Mouse (Mus musculus) ES-CJ7 (cell line): ENCODE data around the gene Mmrn2.

Source experiments
- DNase-seq: peaks from one replicate; pipeline ENCODE4 v3.0.0; 2011; ENCODE audit warnings: low read depth, low spot score

Gene Mmrn2

DNA sequence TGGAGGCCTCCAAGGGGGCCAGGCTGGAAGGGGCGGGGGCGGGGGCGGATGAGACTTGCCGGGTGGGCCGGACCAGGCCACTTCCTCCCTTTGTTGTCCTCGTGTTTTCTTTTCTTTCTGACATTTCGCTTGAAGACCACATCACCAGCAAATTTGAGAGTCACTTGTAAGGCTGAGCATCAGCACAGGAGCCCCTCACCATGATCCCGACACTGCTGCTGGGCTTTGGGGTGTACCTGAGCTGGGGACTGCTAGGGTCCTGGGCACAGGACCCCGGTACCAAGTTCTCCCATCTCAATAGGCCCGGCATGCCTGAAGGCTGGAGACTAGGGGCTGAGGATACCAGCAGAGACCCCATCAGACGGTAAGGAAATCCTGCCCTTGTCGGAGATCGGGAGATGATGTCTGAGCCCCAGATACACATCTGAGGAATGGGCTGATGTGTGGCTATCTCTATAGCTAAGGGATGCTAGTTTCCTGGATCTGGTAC lies at the start of gene Mmrn2:
Gene Mmrn2 (plus strand): TSS at position 51 of the 490 bp plus-strand sequence.
- no peak for DNase-seq

DNA sequence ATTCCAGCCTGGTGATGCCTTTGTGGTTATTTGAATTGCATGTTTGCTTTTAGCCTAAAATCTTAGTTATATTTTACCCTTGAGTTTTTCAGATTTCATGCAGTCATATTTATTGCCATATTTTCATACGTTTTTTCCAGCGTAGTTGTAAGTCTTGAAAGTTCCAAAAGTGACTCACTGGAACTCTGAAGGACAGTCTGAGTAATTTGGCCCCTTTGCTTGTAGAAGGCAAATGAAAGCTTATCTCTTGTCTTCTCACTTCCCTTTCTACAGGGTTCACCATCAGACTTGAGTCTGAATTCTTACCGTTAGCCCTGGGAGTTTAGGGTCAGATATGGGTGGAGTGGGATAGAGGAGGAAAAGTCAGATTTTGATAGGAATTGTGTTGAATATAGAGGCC lies 48.7 kb upstream of the Mmrn2 start:
- DNase-seq: no peak

DNA sequence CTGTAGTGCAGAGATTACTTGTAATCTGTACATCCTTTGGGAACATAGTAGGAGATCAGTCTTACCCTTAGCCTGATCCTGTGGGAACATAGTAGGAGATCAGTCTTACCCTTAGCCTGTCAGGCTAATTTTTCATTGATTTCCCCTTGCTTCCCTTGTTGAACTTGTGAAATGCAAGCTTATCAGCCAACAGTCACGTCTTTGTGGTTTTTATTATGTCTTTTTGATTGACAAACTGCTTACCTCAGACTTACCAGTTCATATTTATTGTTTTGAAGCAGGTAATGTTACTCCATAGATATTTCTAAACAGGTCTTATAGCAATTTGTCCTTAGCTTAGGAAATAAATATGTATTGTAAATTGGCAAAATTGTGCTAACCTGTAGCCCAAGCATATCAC lies 47.6 kb upstream of the Mmrn2 start:
- DNase-seq: no peak

DNA sequence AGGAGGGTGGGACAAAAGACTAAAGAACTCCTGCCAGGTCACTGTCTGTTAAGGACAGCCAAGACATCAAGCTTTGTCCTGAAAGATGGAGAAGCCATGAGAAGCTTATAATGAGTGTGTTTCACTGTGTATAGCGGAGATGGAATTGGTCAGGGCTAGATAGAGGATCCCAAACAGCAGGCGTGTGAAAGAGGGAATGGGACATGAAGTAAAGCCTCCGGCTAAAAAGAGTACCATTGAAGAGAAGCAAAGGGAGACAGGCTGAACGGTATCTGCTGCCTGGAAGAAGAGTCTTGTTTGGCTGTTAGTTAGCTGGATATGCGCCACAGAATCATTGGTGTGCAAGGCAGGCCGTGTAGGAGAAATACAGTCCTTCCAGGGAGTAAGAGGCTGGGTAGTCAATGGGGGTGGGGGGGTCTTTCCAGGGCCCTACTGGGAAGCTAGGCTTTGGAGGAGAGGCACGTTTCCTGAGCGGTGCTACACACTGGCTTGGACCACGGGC lies 44.6 kb upstream of the Mmrn2 start:
- no peak for DNase-seq

DNA sequence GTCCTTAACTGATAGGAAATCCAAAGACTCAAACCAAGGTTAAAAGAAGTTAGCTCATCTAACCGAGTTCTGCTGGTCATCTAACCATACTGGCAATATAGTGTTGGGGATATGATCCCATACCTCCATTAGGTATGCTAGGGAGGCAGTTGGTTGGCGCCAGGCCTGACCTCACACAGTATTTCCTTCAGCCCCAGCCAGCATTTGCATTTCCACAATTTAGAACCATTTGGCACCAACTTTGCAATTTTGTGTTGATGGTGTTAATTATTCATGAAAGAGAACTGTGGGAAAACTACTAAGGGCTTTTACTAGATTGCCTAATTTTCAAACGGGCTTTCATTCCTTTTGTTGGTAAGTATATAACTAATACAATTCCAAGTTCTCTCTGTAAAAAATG lies 43.4 kb upstream of the Mmrn2 start:
- DNase-seq: no peak

DNA sequence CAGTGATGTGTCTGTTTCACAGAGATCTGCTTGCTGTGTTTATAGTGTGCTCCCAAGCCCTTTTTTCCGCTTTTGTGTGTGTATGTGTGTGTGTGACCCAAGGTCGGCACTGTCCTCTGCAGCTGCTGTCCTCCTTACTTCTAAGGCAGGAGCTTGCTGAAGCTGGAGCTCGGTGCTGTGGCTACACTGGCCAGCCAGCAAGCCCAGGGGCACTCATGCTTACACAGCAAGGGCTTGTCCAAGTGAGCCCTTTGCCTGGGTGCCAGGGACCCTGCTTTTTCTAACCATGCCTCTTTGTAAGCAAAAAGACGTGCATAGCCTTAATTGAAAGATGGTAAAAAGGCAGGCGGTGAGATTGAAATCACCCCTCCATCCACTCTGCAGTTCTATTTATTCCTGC lies 42.8 kb upstream of the Mmrn2 start:
- DNase-seq: no peak

DNA sequence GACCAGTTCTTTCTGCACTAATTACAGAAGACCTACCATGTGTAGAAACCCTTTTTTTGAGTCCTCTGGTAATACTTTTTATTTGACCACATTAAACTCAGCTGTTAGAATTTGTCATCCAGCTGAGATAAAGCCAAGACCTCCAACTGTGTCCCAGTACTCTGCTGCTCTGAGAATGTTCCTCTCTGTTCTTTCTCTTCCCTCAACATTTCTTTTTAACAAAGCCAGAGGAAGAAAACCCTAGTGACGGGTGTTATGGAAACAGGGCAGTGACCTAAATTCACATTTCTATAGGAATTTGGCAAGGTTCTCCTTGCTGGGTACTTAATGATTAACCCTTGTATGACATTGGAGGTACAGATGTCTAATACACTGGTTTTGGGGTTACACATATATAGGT lies 35.8 kb upstream of the Mmrn2 start:
- no peak for DNase-seq

DNA sequence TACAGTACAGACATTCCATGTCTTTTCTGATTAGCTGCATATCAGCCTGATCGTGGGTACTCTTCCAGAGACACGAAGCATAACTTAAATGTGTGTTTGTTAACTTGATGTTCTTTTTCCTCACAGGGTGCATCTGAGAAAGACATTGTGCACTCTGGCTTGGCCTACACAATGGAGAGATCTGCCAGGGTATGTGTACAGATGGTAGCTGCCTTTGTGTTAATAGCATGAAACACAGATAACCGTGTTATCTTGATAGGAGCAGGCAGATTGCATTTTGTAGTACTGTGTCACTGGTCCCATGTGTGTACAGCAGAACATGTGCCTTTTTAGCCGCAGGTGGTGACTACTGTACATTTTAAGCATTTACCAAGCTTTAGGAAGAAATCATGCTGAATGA lies 33.3 kb upstream of the Mmrn2 start:
- no peak for DNase-seq

DNA sequence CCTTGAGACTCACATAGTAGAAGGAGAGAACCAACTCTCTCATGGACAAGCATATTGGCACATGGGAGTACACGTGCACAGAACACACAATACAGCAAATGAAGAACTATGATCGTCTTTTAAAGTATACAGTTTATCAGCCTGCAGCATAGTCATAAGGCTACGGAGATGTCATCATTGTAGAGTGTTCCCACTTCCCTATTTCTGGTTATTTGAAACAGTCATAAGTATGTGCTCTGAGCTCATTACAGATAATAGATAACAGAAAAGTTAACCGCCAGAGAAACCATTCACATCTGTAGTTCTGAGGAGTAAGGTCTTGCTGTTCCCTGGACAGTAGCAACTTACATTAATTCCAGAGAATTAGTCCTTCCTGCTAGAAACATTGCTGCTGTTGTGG lies 32.2 kb upstream of the Mmrn2 start:
- DNase-seq: no peak

DNA sequence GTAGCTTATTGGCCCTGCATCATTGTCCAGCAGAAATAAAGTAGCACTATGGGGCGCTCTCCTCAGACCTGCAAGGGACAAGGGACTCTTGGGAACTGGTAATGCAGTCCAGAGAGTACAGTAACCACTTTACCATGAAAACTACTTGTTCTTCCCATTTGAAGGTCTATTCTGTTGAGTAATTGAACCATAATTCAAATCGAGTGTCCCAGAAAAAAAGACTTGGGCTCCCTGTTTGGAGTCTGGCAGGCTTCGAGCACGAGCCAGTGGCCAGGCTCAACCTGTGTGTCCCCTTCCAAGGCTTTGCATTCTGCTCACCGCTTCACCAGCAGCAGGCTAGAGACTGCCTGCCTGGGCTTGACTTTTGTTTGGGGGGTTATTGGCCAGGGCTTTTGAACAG lies 30.9 kb upstream of the Mmrn2 start:
- DNase-seq: no peak

DNA sequence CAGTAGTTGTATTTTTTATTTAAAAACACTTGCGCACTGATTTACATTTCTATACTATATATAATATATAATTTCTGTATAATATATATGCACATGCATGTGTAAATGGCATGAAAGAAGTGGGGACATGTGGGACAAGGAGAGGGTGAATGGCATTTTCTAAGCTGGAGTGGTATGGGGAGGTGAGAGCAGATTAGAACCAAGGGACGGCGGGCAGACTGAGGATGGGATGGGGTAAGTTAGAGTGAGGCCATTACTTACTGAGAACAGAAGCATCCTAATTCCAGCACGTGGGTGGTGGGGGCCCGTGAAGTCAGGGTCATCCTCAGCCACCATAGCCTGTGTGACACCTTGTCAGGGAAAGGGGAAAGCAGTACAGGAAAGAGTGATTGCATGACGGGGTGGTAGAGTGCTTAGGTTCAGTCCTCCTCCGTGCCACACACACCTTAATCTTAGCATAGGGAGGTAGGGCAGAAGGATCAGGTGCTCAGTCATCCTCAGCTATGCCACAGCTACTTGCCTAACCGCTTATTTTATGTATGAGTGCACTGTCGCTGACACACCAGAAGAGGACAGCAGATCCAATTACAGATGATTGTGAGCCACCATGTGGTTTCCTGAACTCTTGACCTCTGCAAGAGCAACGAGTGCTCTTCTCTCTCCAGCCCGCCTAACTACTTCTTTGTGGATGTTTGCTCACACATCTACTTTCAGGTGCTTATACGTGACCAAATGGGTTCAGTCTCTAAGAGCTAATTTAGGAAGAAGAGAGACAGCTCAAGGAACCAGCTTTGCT lies 29.3 kb upstream of the Mmrn2 start:
- DNase-seq: no peak

DNA sequence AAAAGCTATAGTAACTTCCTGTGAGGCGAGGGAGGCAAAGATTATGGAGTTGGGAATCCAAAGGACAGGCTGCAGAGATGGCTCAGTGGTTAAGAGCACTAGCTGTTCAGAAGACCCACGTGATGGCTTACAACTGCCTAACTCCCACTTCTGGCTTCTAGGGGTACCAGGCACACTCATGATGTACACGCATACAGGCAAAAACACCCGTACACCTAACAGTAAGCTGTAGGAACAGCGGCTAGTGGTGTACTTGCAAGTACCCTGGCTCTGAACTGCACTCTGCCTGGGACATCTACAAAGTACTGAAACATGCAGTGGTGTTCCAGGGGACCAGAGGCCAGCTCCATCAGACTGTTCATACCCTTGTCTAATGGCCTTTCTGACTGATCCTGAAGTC lies 28.2 kb upstream of the Mmrn2 start:
- no peak for DNase-seq

DNA sequence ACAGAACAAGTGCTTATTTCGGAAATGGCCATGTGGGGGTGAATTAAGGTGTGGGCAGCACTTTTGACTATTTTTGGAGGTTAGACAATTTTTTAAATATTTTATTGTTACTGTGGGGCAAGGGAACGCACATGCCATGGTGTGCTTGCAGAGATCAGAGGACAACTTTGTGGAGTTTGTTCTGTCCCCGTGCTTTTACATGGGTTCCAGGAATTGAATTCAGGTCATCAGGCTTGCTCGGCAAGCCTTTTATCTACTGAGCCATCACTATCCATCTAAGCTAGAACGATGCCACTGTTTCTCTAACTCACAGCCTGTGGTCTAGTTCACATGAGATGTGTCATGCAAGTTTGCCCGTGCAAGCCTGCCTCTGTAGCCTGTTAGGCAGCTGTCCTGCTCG lies 27.0 kb upstream of the Mmrn2 start:
- no peak for DNase-seq

DNA sequence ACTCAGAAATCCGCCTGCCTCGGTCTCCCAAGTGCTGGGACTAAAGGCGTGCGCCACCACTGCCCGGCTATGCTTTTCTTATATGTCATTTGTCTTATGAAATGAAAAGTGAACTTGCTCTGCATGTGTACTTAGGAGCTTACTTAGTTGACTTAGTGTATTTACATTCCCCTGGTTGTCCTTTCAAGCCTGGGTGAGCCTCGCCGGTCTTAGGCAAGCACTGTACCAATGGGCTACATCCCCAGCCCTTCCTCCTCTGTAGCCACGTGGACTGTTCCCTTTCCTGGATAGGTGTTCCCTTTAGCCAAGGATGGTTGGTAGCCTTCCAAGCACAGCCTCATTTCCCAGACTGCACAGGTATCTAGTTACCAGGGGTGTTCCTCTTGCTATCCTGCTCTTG lies 26.3 kb upstream of the Mmrn2 start:
- DNase-seq: peak; percentile 74

DNA sequence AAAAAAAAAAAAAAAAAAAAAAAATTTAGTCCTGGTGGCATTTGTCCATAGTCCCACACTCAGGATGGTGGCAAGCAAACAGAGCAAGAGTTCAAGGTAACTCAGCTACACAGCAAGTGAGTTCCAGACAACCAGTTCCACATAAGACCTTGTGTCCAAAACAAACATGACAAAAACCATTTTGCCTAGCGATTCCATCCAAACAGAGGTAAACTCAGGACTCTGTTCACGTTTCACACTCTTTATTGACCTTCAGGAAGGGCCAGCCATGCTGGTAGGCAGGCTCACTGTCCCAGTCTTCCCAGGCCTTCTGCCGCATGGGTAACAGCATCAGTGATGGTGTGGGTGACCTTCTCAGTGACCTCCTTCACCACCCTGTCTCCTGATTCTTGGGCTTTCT lies 23.6 kb upstream of the Mmrn2 start:
- DNase-seq: no peak

DNA sequence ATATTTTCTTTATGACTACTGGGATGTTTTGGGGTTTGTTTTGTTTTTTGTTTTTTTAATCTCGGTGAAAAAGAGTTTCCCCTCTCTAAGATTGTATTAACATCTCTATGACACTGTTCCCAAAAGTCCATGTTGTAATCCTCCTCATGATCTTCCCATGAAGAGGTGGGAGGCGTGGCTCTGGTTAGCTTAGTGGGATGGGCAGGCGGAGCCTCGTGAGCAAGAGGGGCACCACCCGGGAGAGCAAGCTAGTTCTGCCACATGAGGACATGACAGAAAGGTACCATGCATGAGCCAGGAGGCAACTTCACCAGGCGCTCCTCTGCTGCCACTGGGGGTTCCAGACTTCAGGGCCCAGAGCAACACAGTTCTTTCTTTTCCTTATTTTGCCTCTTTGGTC lies 22.7 kb upstream of the Mmrn2 start:
- peak; percentile 52 for DNase-seq

DNA sequence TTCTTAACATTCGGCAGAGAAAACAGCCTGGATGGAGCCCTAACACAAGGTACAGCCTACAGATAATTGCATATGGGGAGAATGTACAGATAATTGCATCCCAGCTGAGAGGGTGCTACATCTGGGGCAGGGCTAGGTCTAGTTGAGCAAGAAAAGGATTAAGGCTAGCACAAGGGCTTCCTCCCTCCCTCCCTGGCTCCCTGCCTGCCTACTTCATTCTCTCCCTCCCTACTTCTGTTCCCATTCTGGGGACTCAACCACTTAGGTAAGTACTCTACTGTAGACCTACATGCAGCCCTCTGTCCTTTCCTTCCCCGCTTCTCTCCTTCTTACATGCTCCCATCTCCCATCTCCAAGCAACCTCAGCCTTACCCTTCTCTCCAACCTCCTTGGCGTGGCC lies 21.9 kb upstream of the Mmrn2 start:
- no peak for DNase-seq

DNA sequence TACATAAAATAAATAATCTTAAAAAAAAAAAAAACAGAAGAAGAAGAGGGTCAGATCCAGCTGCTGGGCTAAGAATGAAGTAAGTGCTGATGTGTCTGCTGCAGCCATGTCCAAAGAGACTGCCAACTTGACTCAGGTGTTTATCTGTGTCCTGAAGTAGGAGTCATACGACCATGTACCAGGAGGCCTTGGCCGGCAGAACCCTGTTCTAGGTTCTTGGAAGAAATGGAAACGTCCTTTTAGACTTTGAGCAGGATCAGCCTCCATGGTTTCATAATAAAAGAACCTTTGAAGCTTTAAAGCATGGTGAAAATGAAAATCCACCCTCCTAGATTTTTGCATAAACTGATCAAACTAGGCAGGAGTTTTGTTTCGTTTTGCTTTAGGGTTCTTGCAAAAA lies 20.8 kb upstream of the Mmrn2 start:
- DNase-seq: no peak

DNA sequence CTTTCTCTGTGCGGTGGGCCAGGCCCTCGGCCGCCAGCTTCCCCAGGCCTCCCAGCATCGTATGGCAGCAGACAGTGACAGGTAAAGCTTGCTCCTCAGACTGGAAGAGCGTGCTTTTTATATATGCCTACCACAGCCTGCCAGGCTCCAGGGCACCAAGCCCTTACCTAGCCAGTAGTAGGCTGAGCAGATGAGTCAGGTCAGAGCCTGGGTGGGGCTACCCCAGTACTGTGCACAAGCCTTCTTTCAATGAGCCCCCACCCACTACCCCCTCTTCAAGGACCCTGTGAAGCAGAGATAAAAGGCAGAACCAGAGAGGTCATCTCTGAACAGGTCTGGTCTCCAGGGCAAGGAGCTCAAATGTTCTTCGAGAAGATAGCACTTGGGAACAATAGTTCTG lies 20.0 kb upstream of the Mmrn2 start, which contains the start of gene Fam25c:
Gene Fam25c (minus strand): TSS at position 133 of the 400 bp plus-strand sequence.
- no peak for DNase-seq

DNA sequence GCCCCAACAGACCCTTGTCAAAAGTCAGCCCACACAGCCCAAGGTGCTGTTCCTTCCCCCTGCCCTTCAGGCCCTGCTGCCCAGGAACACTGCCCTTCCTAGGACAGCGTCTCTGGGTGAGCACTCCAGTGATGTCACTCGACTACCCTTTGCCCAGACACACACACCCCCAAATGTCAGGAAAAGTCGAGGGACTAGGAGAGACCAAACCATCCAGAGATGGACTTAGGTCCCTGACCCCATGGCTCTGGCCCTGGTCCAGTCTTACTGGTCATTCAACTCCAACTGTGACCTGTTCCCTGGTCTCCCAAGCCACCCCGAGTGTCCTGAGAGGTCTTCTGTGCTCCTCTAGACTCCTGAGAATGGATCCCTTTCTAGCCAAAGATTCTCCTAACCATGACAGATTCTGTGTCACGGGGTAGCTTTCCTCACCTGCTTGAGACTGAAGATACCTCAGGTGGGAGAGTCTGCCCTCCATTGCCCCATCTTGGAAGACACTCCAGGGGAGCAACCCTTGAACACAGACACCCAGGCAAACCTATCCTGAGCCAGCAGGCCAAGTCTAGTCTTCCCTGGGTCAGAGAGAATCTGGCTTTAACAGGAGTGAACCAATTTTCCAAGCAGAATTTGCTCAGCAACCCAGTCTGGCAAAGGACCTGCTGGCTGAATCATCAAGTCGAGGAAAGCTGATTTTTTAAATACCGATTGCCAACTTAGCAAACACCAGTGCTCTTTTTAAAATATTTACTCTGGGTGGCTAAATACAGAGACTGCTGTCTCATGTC lies 17.4 kb upstream of the Mmrn2 start:
- peak; percentile 49 for DNase-seq

DNA sequence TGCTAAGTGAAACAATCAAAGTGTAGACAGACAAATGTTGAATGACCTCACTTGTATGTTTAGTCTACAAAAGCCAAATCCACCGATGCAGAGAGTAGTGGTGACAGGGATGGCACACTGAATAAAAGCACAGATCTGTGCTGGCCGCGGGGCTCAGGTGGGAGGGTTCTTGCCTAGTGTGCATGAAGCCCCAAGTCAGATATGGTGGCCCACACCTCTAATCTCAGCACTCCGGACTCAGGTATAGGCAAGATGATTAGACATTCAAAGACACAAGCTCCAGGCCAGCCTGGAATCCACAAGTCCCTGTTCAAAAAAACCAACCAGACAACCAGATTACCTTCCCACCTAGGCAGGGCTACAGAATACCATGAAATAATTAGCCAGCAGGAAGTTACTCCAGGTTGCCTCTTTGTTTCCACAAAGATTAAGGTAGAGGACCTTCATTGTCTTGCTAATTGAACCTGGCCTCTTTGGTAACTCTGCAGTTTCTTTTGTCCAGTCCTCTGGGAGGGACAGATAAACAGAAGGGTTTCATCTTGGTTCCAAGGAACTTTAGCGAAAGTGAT lies 15.5 kb upstream of the Mmrn2 start:
- DNase-seq: peak; percentile 97

DNA sequence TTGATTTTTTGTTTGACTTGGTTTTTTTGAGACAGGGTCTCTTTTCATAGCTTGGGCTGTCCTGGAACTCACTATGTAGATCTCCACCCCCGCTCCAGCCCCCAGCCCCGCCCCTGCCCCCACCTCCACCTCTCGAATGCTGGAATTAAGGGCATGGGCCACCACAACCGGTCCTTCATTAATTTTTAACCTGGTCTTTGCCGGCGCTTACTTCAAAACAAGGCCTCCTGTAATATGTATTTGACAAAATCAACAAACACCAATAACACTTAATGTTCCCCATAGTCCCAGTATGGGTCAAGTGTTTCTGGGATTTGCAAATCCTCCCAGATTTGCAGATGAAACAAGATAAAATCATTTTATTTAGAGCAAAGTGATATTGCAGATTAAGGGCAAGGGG lies 15.0 kb upstream of the Mmrn2 start:
- no peak for DNase-seq
